Mouse (Mus musculus): ENCODE results near the gene Cma2.
A peak's percentile ranks its signal among the peaks of the same experiment; 100 is the strongest.
"Not testable (repeated sequence)": the region's sequence is repeated elsewhere in the genome, so short reads cannot be mapped to it uniquely, and the experiment has no call there.

The Cma2 gene

DNA sequence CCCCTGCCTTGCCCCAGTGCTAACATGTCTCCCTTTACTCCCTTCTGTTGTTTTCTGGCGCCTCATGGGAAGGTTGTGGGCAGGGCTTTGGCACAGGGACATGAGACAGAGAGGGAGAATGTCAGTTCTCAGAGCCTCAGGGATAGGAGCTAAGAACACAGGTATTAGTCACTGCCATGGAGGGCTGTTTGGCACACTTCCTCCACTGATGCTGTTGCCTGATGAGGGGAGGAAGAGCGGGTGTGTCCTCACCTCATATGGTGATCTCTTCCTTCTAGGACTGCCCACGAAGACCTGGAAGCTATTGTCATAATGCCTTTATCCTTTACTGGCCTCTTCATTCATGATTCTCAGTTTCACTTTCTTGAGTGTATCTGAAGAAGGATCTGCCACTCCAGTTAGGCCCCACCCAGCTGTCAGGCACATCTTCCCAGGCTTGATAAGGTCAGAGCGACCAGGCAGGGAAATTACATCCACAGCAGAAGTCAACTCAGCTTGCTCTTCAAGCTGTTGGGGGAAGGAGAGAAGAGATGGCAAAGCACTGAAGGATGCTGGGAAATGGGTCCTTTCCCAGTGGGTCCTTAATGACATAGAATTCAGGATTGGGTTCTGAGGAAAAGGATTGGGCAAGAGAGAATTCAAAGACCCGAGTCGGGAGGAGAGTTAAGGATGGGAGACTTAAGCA lies at the start of gene Cma2:
Gene Cma2 (plus strand): TSS at position 635 of the 685 bp plus-strand sequence.
- DNase-seq (ENCODE audit: low spot score): no peak

- DNase-seq (ENCODE audit: low spot score): no peak
Measured at GRCm38 (mm10) chr14:55905518-55905917, 45.3 kb upstream of the Cma2 start.

GRCm38 (mm10) chr14:55913406-55913805 lies 37.4 kb upstream of the Cma2 start:
- DNase-seq (ENCODE audit: low spot score): no peak

- DNase-seq (ENCODE audit: low spot score): peak; percentile 83
Measured at GRCm38 (mm10) chr14:55918240-55919082, 32.3 kb upstream of the Cma2 start.

DNA sequence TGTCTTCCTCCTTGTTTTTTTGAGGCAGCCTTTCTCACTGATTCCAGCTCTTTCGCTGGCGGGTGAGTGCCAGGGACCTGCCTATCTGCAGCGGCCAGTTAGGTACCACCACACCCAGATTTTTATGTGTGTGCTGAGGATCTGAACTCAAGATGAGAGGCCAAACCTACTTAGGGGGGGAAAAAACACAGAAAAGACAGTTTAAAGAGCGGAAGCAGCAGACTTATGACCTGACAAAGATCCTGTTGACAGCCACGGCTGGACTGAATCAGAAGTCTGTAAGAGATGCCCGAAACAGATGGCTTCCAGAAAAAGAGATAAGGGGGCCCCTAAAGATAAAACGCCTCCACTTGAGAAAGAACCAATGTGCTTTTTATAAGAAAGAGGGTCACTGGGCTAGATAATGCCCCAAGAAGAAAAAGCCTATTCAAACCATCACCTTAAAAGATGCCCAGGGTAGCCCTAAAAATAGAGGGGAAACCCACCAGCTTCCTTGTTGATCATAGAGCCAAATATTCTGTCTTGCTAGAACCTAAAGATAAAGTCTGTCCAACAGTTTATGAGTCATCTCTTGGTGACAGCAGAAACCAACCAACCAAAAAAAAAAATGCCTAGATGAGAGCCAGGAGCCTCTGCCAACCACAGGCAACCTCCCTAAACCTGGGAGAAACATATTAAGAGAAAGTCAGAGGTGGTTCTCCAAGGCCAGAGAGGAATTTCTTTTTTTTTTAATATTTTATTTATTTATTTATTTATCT lies 28.1 kb upstream of the Cma2 start:
- peak; percentile 67 for DNase-seq (ENCODE audit: low spot score)

- no peak for DNase-seq (ENCODE audit: low spot score)
Measured at GRCm38 (mm10) chr14:55926847-55927246, 23.9 kb upstream of the Cma2 start.

DNA sequence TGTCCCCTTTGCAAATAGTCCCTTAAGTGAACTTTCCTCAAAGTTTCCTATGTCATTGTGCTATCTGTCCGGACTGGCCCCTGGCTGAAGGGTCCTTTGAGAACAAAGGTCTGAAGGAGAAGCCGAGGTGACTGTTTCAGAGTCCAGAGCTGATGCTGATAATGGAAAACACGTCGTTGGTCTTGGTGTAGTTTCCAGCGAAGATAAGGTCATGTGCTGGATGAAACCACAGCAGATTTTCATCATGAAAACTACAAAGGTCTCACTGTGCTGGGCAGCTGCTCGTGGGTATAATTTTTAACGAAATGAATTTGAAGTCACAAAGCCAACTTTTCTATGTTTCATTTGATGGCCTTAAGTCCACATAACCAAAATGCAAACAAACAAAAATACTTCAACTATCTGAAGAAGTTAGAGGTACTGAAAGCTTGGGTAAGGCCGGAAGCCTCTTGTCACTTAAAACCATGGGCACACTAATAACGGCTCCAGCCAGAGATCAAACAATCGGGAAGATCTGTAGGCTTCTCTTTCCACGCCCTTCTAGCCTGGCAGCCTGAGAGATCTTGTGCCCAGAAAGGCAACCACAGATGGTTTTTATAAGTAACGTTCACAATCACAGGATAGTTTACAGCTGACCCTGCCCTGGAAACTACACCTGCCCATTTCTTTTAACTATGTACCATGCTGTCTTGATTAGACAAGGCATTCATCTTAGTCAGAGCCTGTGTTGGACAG lies 21.4 kb upstream of the Cma2 start:
- no peak for DNase-seq (ENCODE audit: low spot score)

DNA sequence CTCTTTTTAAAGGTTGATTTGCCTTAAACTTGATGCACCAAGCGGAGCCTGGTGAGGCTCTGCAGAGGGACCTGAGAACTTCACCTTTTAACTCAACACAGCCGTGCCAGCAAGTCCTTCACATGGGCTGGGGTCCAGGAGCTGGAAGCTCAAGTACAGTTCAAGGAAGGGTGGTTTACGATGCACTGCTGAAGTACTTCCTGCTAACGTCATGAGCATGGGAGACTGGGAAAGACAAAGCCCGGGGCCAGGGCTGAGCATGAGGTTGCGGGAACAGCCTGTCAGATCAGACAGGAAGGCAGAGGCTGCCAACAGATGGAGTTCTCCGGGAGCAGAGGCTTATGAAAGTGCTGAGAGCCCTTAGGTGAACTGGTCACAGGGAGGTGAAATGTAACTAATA lies 17.2 kb upstream of the Cma2 start:
- DNase-seq (ENCODE audit: low spot score): no peak

DNA sequence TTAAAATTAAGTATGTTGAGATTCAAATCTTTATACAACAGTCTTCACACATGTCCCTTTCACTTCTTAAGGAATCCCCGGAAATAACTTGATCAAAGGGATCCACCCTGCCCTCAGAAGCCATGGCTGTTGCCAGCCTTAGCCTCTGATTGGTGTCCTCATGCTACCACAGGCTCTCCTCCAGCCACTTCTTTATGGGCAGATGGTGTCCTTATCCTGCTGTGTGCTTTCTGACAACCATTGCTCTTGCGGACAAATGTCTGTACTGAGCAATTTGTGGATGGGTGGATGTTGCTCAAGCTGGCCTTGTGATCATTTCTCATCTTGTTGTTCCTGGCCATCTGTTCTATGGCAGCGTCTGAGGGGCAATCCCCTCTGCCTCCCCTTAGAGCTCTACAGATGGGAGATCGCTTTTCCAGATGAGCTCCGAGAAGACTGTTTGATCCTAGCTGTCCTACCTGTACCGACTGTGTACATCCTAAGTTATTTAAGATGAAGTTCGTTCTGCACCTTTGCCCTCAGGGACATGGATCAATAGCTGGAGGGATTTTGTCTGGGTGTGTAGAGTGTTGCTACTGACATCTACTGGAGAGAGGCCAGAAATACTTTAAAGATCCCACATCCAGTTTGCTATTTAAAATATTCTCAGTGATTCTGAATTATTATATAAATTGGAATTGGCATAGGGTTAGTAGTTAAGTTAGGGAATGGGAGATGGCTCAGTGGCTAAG lies 10.5 kb upstream of the Cma2 start:
- no peak for DNase-seq (ENCODE audit: low spot score)

- DNase-seq (ENCODE audit: low spot score): no peak
Measured at GRCm38 (mm10) chr14:55943601-55944000, 7.2 kb upstream of the Cma2 start.

DNA sequence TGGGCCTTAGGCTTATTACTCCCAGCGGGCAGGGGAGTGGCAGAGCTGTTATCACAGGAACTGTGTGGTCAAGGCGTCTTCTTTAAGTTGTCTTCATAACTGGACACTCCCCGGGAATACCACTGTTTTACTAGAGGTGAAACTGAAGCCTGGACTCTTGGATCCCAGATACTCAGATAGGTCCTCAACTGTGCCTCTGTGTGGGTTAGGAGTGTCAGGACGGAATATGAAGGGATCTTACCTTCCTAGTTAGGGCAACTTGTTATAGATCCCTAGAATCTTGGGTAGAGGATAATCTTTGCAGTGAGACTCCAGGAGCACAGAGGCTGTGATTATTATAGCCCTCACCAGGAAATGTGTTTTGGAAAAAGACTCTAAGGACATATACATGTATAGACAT lies 6.2 kb upstream of the Cma2 start, which contains the start of gene Cma1:
Gene Cma1 (minus strand): TSS at position 101 of the 400 bp plus-strand sequence.
- DNase-seq (ENCODE audit: low spot score): no peak

DNA sequence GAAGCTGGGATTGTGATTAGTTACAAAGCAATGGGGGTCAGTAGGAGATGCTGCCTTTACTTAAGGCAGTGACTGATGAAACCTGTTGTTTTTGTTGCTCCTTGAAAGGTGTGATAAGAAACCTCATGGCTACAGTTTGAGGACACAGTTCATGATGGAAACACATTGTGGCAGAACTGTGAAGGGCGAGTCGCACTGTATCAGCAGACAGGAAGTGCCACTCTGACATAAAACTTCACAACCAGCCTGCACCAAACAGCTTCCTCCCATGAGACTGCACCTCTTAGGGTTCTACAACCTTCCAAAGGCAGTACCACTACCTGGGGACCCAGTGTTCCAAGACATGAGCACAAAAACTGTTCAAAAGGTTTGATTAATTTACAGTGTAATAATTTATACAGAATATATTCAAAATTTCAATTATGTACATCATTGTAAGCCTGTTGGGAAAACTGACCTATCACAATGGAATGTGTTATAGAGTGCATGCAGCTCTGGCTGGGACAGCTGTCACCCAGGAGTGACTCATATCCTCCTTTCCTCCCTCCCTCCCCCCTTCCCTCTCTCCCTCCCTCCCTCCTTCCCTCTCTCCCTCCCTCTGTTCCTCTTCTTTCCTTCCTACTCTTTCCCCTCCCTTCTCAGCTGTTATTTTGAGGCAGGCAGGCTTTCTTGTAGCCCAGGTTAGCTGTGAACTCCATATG lies 4.4 kb upstream of the Cma2 start:
- no peak for DNase-seq (ENCODE audit: low spot score)

DNA sequence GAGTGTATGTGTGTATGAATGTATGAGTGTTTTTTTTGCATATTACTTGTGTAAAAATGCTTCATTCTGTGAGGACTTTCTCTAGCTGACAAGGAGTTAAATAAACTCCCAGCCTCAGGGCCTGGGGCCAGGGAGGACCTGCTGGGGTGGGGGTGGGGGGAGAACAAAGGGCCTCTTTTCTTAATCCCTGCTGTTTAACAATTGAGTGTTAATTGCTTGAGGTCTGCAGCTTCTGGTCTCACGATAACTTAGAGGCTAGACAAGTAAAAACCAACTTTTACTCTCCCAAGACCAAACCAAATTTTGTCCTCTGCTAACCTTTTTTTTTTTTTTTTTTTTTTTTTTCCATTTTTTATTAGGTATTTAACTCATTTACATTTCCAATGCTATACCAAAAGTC lies 12.5 kb downstream of the Cma2 start:
- no peak for DNase-seq (ENCODE audit: low spot score)

DNA sequence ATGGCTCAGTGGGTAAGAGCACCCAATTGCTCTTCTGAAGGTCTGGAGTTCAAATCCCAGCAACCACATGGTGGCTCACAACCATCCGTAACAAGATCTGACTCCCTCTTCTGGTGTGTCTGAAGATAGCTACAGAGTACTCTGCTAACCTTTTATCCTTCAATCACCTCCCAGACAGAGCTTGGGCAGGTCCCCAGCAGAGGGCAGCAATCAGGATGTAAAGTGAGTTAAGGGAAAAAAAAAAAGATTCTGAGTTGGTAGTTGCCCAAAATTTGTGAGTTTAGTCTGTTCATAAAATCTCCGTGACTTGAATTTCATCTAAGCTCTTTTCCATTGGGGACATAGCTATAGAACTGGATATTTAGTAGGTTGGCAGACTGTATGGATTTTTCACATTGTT lies 13.1 kb downstream of the Cma2 start:
- DNase-seq (ENCODE audit: low spot score): not testable (repeated sequence)

GRCm38 (mm10) chr14:55987464-55987863 lies 36.7 kb downstream of the Cma2 start:
- peak; percentile 2 for DNase-seq (ENCODE audit: low spot score)

- no peak for DNase-seq (ENCODE audit: low spot score)
Measured at GRCm38 (mm10) chr14:56013147-56013546, 62.4 kb downstream of the Cma2 start.

DNA sequence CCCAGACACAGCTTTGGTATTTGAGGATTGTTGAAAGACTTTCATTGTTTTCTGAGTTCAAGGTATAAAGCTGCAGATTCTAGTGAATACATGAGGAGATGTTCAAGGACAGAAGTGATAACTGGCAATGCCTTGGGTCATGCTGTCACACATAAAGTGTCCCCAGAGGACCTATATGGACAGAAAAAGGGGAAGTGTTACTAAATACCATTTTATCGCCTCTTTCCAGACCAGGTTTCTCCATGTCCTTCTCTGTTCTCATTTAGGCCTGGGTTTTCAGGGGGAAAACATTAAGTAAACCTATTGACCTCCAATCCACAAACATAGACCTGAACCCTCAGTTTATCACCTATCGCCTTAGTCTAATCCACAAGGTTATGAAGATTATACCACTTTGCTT lies 63.1 kb downstream of the Cma2 start:
- no peak for DNase-seq (ENCODE audit: low spot score)

DNA sequence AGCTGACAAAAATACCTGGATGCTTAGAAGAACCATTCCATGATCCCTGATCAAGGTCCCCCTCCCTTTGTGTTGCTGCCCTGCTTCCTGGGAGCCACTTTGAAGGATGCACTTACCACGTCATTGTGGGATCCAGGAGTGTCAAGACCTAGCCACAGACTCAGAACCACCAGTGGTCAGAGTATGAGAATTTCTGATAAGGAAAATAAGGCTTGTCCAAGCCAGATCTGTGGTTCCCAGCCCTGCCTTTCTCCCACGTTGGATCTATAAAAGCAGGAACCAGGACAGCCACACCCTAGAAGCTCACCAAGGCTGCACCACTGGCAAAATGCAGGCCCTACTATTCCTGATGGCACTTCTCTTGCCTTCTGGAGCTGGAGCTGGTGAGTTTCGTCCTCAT lies 66.9 kb downstream of the Cma2 start, which contains the start of gene Mcpt1:
Gene Mcpt1 (plus strand): TSS at position 301 of the 400 bp plus-strand sequence.
- DNase-seq (ENCODE audit: low spot score): not testable (repeated sequence)

DNA sequence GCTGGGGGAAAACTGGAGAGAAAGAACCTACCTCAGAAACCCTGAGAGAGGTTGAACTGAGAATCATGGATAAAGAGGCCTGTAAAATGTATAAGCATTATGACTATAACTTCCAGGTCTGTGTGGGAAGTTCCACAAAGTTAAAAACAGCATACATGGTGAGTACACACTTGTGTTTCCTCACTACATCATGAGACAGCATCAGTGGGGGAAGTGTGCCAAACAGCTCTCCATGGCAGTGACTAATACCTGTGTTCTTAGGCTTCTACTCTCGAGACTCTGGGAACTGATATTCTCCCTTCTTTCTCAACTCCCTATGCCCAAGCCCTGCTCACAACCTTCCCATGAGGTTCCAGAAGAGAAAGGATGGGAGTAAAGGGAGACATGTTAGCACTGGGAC lies 68.7 kb downstream of the Cma2 start:
- DNase-seq (ENCODE audit: low spot score): no peak

GRCm38 (mm10) chr14:56021305-56021704 lies 70.5 kb downstream of the Cma2 start:
- DNase-seq (ENCODE audit: low spot score): peak; percentile 73

Data from c-Kit-positive CD71-positive TER-119-positive erythroid progenitor cells, embryonic 14.5 days (primary cell).